25 mouse cellular contexts compared by ENCODE assay signal in genomic region chr4:89038906-89039305, GRCm38 (mm10).
DNase-seq lines count a peak whose midpoint lies in the region; ATAC-seq and TF ChIP-seq lines count a peak whose summit lies in the region.
"Had no signal": no experiment of that assay in that cellular context is flagged by ENCODE, and none has a peak within 500 bp of the region (broad histone marks: within the 10 kb centered on the region; RNA-seq: fewer than 3 reads in every experiment).

No protein-coding gene starts in this region.

- peaks cover 3% of the 10 kb centered on the region; the same call in 1 of the 2 replicates for H3K4me1 ChIP-seq in kidney, adult 2 months (ENCODE audit: control insufficient read depth, insufficient read depth, low read length)
- no peaks in the 10 kb centered on the region for H3K4me1 ChIP-seq in hindbrain, embryonic 16.5 days (ENCODE audit: control insufficient read depth, insufficient read depth, low read depth, low read length)
- H3K4me1 ChIP-seq: limb, embryonic 10.5 days; neural tube, embryonic 15.5 days had no signal

- TF ChIP-seq POLR2A in kidney, adult 2 months (IDR thresholded peaks at IDR 0.05; ENCODE audit: low read depth, low read length): no peak

- no peaks in the 10 kb centered on the region for H3K27me3 ChIP-seq in kidney, adult 2 months (replicated peaks; ENCODE audit: control insufficient read depth, insufficient read depth, low read length)
- no peaks in the 10 kb centered on the region for H3K27me3 ChIP-seq in hindbrain, embryonic 16.5 days (replicated peaks; ENCODE audit: control insufficient read depth, insufficient read depth, low read length)
- H3K27me3 ChIP-seq: heart, embryonic 12.5 days; liver, embryonic 15.5 days; neural tube, embryonic 15.5 days had no signal

- no peaks in the 10 kb centered on the region for H3K9me3 ChIP-seq in hindbrain, embryonic 16.5 days (ENCODE audit: control insufficient read depth, low read length)
- H3K9me3 ChIP-seq: embryonic facial prominence, embryonic 10.5 days; forebrain, embryonic 10.5 days; heart, embryonic 12.5 days; limb, embryonic 10.5 days; liver, embryonic 15.5 days; neural tube, embryonic 15.5 days had no signal

- no peaks in the 10 kb centered on the region for H3K36me3 ChIP-seq in kidney, adult 2 months (ENCODE audit: control insufficient read depth, insufficient read depth, low read length)
- H3K36me3 ChIP-seq in macrophage (ENCODE audit: inconsistent target): no peaks in the 10 kb centered on the region
- no peaks in the 10 kb centered on the region for H3K36me3 ChIP-seq in hindbrain, embryonic 16.5 days (ENCODE audit: control insufficient read depth, insufficient read depth, low read length)
- H3K36me3 ChIP-seq: embryonic facial prominence, embryonic 10.5 days; forebrain, embryonic 10.5 days; heart, embryonic 12.5 days; limb, embryonic 10.5 days; liver, embryonic 15.5 days; neural tube, embryonic 15.5 days had no signal

- no peak overlapping the region for H3K9ac ChIP-seq in hindbrain, embryonic 16.5 days (ENCODE audit: low read depth, low read length)
- H3K9ac ChIP-seq: heart, embryonic 12.5 days; liver, embryonic 15.5 days; neural tube, embryonic 15.5 days had no signal

- H3K4me2 ChIP-seq in hindbrain, embryonic 16.5 days (ENCODE audit: low read length): no peak overlapping the region
- H3K4me2 ChIP-seq: heart, embryonic 12.5 days; liver, embryonic 15.5 days; midbrain, embryonic 11.5 days; neural tube, embryonic 15.5 days had no signal

- H3K4me3 ChIP-seq in kidney, adult 2 months (ENCODE audit: insufficient read depth, low read depth, low read length): no peak overlapping the region
- no peak overlapping the region for H3K4me3 ChIP-seq in macrophage (ENCODE audit: inconsistent target)
- H3K4me3 ChIP-seq in hindbrain, embryonic 16.5 days (ENCODE audit: low read length): no peak overlapping the region
- H3K4me3 ChIP-seq: embryonic facial prominence, embryonic 10.5 days; forebrain, embryonic 10.5 days; heart, embryonic 12.5 days; limb, embryonic 10.5 days; liver, embryonic 15.5 days; neural tube, embryonic 15.5 days had no signal

- no peaks in the 10 kb centered on the region for H3K79me2 ChIP-seq in macrophage (ENCODE audit: inconsistent target)

- TF ChIP-seq CTCF in kidney, adult 2 months (conservative IDR thresholded peaks at IDR 0.05; ENCODE audit: insufficient read depth, insufficient read length, low read depth, low read length): no peak

- 41% methylated on average over 5 of the region's 5 CpGs for WGBS in kidney, adult 2 months
- WGBS in macrophage (ENCODE audit: missing documents): 38% methylated on average over 5 of the region's 5 CpGs
- 72% methylated on average over 5 of the region's 5 CpGs for WGBS in hindbrain, embryonic 16.5 days

- H3K27ac ChIP-seq in kidney, adult 2 months (ENCODE audit: insufficient read depth, low read depth, low read length): no peak overlapping the region
- peak overlapping the region; percentile 38 for H3K27ac ChIP-seq in macrophage
- no peak overlapping the region for H3K27ac ChIP-seq in hindbrain, embryonic 16.5 days (ENCODE audit: low read depth, low read length)
- H3K27ac ChIP-seq: embryonic facial prominence, embryonic 10.5 days; forebrain, embryonic 10.5 days; limb, embryonic 10.5 days; liver, embryonic 15.5 days; neural tube, embryonic 15.5 days; stomach, postnatal 0 days had no signal

- DNase-seq in kidney, adult 2 months: peak; percentile 8
- no peak for DNase-seq in kidney, adult 18-20 months
- DNase-seq in NIH3T3 (ENCODE audit: low read depth): peak; percentile 81
- no peak for DNase-seq in cerebellum, adult 11-12 months
- no peak for DNase-seq in frontal cortex, postnatal 14 days (ENCODE audit: low spot score in 2 of 2)
- DNase-seq: adrenal gland, postnatal 10 days; cerebellum, adult 11 months; cerebellum, postnatal 10 days; gastrocnemius, postnatal 10 days; heart, adult 11 months; heart, postnatal 14 days; kidney, adult 11 months; kidney, postnatal 10 days; liver; lung, postnatal 4 days had no signal

- ATAC-seq in hindbrain, embryonic 16.5 days: no peak

Comparison
In these comparisons a context has a peak if more than half of its experiments do, and no peak if none do; other contexts are left out.
1. DNase-seq: peak in kidney, adult 2 months (single experiment) and NIH3T3 (single experiment); none in kidney, adult 18-20 months (single experiment), cerebellum, adult 11-12 months (single experiment) and frontal cortex, postnatal 14 days (0 of 2).